Comparison of ENCODE assay signal across 26 mouse cellular contexts in genomic region chr6:116374136-116374535, GRCm38 (mm10).
"Had no signal": no experiment of that assay in that cellular context is flagged by ENCODE, and none has a peak within 500 bp of the region (broad histone marks: within the 10 kb centered on the region; RNA-seq: fewer than 3 reads in every experiment).

No protein-coding gene starts in this region.

- H3K4me2 ChIP-seq: heart, embryonic 11.5 days; heart, embryonic 13.5 days; heart, embryonic 15.5 days; hindbrain, embryonic 12.5 days; hindbrain, embryonic 14.5 days; intestine, embryonic 15.5 days; limb, embryonic 13.5 days; limb, embryonic 15.5 days; liver, embryonic 12.5 days had no signal

- DNase-seq: gastrocnemius, adult 2 months; gastrocnemius, postnatal 10 days; gastrocnemius, postnatal 25 days; heart, adult 2 months; heart, postnatal 14 days; heart, postnatal 36 days; kidney, adult 18-20 months; kidney, adult 8-10 months; kidney, postnatal 10 days; kidney, postnatal 25 days; layer of hippocampus, adult 9-11 months; layer of hippocampus, postnatal 36 days; left cerebral cortex, postnatal 4 days had no signal

- H3K27ac ChIP-seq: gastrocnemius, adult 2 months; heart, adult 2 months; heart, embryonic 13.5 days; heart, embryonic 15.5 days; hindbrain, embryonic 10.5 days; hindbrain, embryonic 12.5 days; hindbrain, embryonic 14.5 days; intestine, embryonic 15.5 days; limb, embryonic 13.5 days; limb, embryonic 15.5 days; liver, embryonic 12.5 days had no signal

- H3K4me3 ChIP-seq: gastrocnemius, adult 2 months; heart, adult 2 months; heart, embryonic 13.5 days; heart, embryonic 15.5 days; hindbrain, embryonic 10.5 days; hindbrain, embryonic 12.5 days; intestine, embryonic 15.5 days; limb, embryonic 13.5 days; limb, embryonic 15.5 days; liver, embryonic 12.5 days had no signal

- H3K27me3 ChIP-seq: heart, embryonic 13.5 days; heart, embryonic 15.5 days; hindbrain, embryonic 12.5 days; intestine, embryonic 15.5 days; limb, embryonic 13.5 days; limb, embryonic 15.5 days; liver, embryonic 12.5 days had no signal

- ATAC-seq: hindbrain, embryonic 16.5 days; inflammation-experienced regulatory T-cells, adult 6 months; intestine, embryonic 15.5 days; intestine, postnatal 0 days; liver, embryonic 12.5 days had no signal

- H3K4me1 ChIP-seq: heart, embryonic 15.5 days; hindbrain, embryonic 12.5 days; limb, embryonic 15.5 days had no signal

- H3K36me3 ChIP-seq: heart, embryonic 15.5 days; limb, embryonic 13.5 days had no signal

- H3K9ac ChIP-seq: heart, embryonic 13.5 days; heart, embryonic 15.5 days; hindbrain, embryonic 12.5 days; hindbrain, embryonic 14.5 days; intestine, embryonic 15.5 days; limb, embryonic 13.5 days; limb, embryonic 15.5 days; liver, embryonic 12.5 days had no signal

- H3K9me3 ChIP-seq: heart, embryonic 13.5 days; heart, embryonic 15.5 days; hindbrain, embryonic 10.5 days; hindbrain, embryonic 12.5 days; intestine, embryonic 15.5 days; limb, embryonic 13.5 days; limb, embryonic 15.5 days; liver, embryonic 12.5 days had no signal
